Mouse (Mus musculus): Measurements from ENCODE around the gene Frs3. TPM values are rescaled to one million over a fixed set of nuclear protein-coding genes. Genes with fewer than 3 reads are reported as not detected.
"Not testable (repeated sequence)": the region's sequence is repeated elsewhere in the genome, so short reads cannot be mapped to it uniquely, and the experiment has no call there.

Gene Frs3
- polyA plus RNA-seq (2012; rRNA removed): 46.5 and 51.3 TPM in 2 replicates

- TF ChIP-seq POLR2A (IDR thresholded peaks at IDR 0.05; ENCODE audit: borderline replicate concordance, insufficient read depth, low read length) (0 out of 2 replicates have a peak, but pooled peaks have one; percentile 28), CTCF (IDR thresholded peaks at IDR 0.05; ENCODE audit: borderline replicate concordance, insufficient read depth, low read depth, low read length) (no peak)
- DNase-seq: peak; percentile 80 to 81
- peak within 1 kb of the TSS; percentile 66 for H3K4me3 ChIP-seq (replicated peaks; ENCODE audit: insufficient read depth, low read depth, low read length)
- no peaks in the 10 kb centered on the region for H3K27me3 ChIP-seq (ENCODE audit: control insufficient read depth, insufficient read depth, low read length)
- H3K4me1 ChIP-seq (ENCODE audit: control insufficient read depth, insufficient read depth, low read length): no peaks in the 10 kb centered on the region
- peak within 1 kb of the TSS; percentile 78 for H3K27ac ChIP-seq (ENCODE audit: insufficient read depth, low read length)
- under 1% methylated on average over 58 of the region's 58 CpGs for WGBS
Measured at GRCm38 (mm10) chr17:47688608-47689575, at the start of gene Frs3. Gene Frs3 (plus strand): TSS chr17:47689030.

GRCm38 (mm10) chr17:47642992-47643391 lies 45.8 kb upstream of the Frs3 start:
- Histone ChIP-seq H3K4me1 (ENCODE audit: control insufficient read depth, insufficient read depth, low read length) (no peaks in the 10 kb centered on the region), H3K27me3 (ENCODE audit: control insufficient read depth, insufficient read depth, low read length) (no peaks in the 10 kb centered on the region), H3K4me3 (replicated peaks; ENCODE audit: insufficient read depth, low read depth, low read length) (no peak overlapping the region), H3K27ac (ENCODE audit: insufficient read depth, low read length) (no peak overlapping the region)
- TF ChIP-seq POLR2A (IDR thresholded peaks at IDR 0.05; ENCODE audit: borderline replicate concordance, insufficient read depth, low read length) (no peak), CTCF (IDR thresholded peaks at IDR 0.05; ENCODE audit: borderline replicate concordance, insufficient read depth, low read depth, low read length) (no peak)
- WGBS: 88% methylated on average over 2 of the region's 2 CpGs
- DNase-seq: no peak

GRCm38 (mm10) chr17:47646683-47647082 lies 42.1 kb upstream of the Frs3 start:
- Histone ChIP-seq H3K27me3 (ENCODE audit: control insufficient read depth, insufficient read depth, low read length) (no peaks in the 10 kb centered on the region), H3K4me1 (ENCODE audit: control insufficient read depth, insufficient read depth, low read length) (no peaks in the 10 kb centered on the region), H3K27ac (ENCODE audit: insufficient read depth, low read length) (no peak overlapping the region), H3K4me3 (replicated peaks; ENCODE audit: insufficient read depth, low read depth, low read length) (no peak overlapping the region)
- TF ChIP-seq CTCF (IDR thresholded peaks at IDR 0.05; ENCODE audit: borderline replicate concordance, insufficient read depth, low read depth, low read length) (peak; percentile 34; the same call in 1 of the 2 replicates), POLR2A (IDR thresholded peaks at IDR 0.05; ENCODE audit: borderline replicate concordance, insufficient read depth, low read length) (no peak)
- DNase-seq: peak; percentile 20 to 26
- 67% methylated on average over 1 of the region's 1 CpGs for WGBS

GRCm38 (mm10) chr17:47648966-47649365 lies 39.9 kb upstream of the Frs3 start:
- no peaks in the 10 kb centered on the region for H3K4me1 ChIP-seq (ENCODE audit: control insufficient read depth, insufficient read depth, low read length)
- no peak for DNase-seq
- H3K4me3 ChIP-seq (replicated peaks; ENCODE audit: insufficient read depth, low read depth, low read length): no peak overlapping the region
- H3K27ac ChIP-seq (ENCODE audit: insufficient read depth, low read length): no peak overlapping the region
- no peaks in the 10 kb centered on the region for H3K27me3 ChIP-seq (ENCODE audit: control insufficient read depth, insufficient read depth, low read length)
- 68% methylated on average over 4 of the region's 4 CpGs for WGBS
- TF ChIP-seq POLR2A (IDR thresholded peaks at IDR 0.05; ENCODE audit: borderline replicate concordance, insufficient read depth, low read length): no peak
- TF ChIP-seq CTCF (IDR thresholded peaks at IDR 0.05; ENCODE audit: borderline replicate concordance, insufficient read depth, low read depth, low read length): no peak

- WGBS: 87% methylated on average over 2 of the region's 2 CpGs
- Histone ChIP-seq H3K4me3 (replicated peaks; ENCODE audit: insufficient read depth, low read depth, low read length) (no peak overlapping the region), H3K27me3 (ENCODE audit: control insufficient read depth, insufficient read depth, low read length) (no peaks in the 10 kb centered on the region), H3K27ac (ENCODE audit: insufficient read depth, low read length) (no peak overlapping the region), H3K4me1 (ENCODE audit: control insufficient read depth, insufficient read depth, low read length) (no peaks in the 10 kb centered on the region)
- TF ChIP-seq CTCF (IDR thresholded peaks at IDR 0.05; ENCODE audit: borderline replicate concordance, insufficient read depth, low read depth, low read length): no peak
- TF ChIP-seq POLR2A (IDR thresholded peaks at IDR 0.05; ENCODE audit: borderline replicate concordance, insufficient read depth, low read length): no peak
- DNase-seq: no peak
Measured at GRCm38 (mm10) chr17:47651953-47652352, 36.9 kb upstream of the Frs3 start.

GRCm38 (mm10) chr17:47654346-47654745 lies 34.5 kb upstream of the Frs3 start:
- not testable (repeated sequence) for H3K4me1 ChIP-seq (ENCODE audit: control insufficient read depth, insufficient read depth, low read length); H3K27ac ChIP-seq (ENCODE audit: insufficient read depth, low read length); H3K27me3 ChIP-seq (ENCODE audit: control insufficient read depth, insufficient read depth, low read length); DNase-seq; H3K4me3 ChIP-seq (replicated peaks; ENCODE audit: insufficient read depth, low read depth, low read length)
- 92% methylated on average over 8 of the region's 8 CpGs for WGBS

- TF ChIP-seq CTCF (IDR thresholded peaks at IDR 0.05; ENCODE audit: borderline replicate concordance, insufficient read depth, low read depth, low read length): no peak
- H3K27ac ChIP-seq (ENCODE audit: insufficient read depth, low read length): no peak overlapping the region
- no peaks in the 10 kb centered on the region for H3K4me1 ChIP-seq (ENCODE audit: control insufficient read depth, insufficient read depth, low read length)
- DNase-seq: no peak
- H3K4me3 ChIP-seq (replicated peaks; ENCODE audit: insufficient read depth, low read depth, low read length): no peak overlapping the region
- no peaks in the 10 kb centered on the region for H3K27me3 ChIP-seq (ENCODE audit: control insufficient read depth, insufficient read depth, low read length)
- WGBS: 81% methylated on average over 5 of the region's 5 CpGs
Measured at GRCm38 (mm10) chr17:47655697-47656096, 33.1 kb upstream of the Frs3 start.

GRCm38 (mm10) chr17:47657901-47658300 lies 30.9 kb upstream of the Frs3 start:
- H3K4me3 ChIP-seq (replicated peaks; ENCODE audit: insufficient read depth, low read depth, low read length): no peak overlapping the region

More at GRCm38 (mm10) chr17:47657901-47658300, 30.9 kb upstream of the Frs3 start:
- no peak for TF ChIP-seq CTCF (IDR thresholded peaks at IDR 0.05; ENCODE audit: borderline replicate concordance, insufficient read depth, low read depth, low read length)
- TF ChIP-seq POLR2A (IDR thresholded peaks at IDR 0.05; ENCODE audit: borderline replicate concordance, insufficient read depth, low read length): no peak
- Histone ChIP-seq H3K27me3 (ENCODE audit: control insufficient read depth, insufficient read depth, low read length) (no peaks in the 10 kb centered on the region), H3K27ac (ENCODE audit: insufficient read depth, low read length) (no peak overlapping the region), H3K4me1 (ENCODE audit: control insufficient read depth, insufficient read depth, low read length) (no peaks in the 10 kb centered on the region)
- no peak for DNase-seq
- 83% methylated on average over 4 of the region's 4 CpGs for WGBS
